Mouse (Mus musculus) limb, embryonic 14.5 days (tissue): ENCODE measurements around the gene Crtac1. TPM values are rescaled to one million over a fixed set of nuclear protein-coding genes. Genes with fewer than 3 reads are reported as not detected.
A peak's percentile ranks its signal among the peaks of the same experiment; 100 is the strongest.

Experiments
- ATAC-seq: fragments of 200-750 bp; cut with Nextera tagmentation; 2 replicates; pipeline ENCODE4 v1.8.0; 2017; ENCODE audit warnings: low read depth, moderate number of reproducible peaks, moderate TSS enrichment; ENCODE audit not compliant: low FRiP score
- DNase-seq: peaks from one replicate; pipeline ENCODE4 v3.0.0-alpha.2; 2015; ENCODE audit warnings: low spot score
- H3K27ac ChIP-seq: fragments of 300-500 bp; sonication (generic); replicated peaks from 2 replicates; pipeline ENCODE4 v1.5.1; 2014; ENCODE audit warnings: low read depth, mild to moderate bottlenecking, low read length, moderate library complexity, mixed read lengths
- H3K27me3 ChIP-seq: fragments of 300-500 bp; sonication (generic); 2 replicates; pipeline ENCODE4 v1.6.1; 2014; ENCODE audit warnings: low read length, mixed read lengths; ENCODE audit not compliant: control insufficient read depth, insufficient read depth
- H3K36me3 ChIP-seq: fragments of 300-500 bp; sonication (generic); 2 replicates; pipeline ENCODE4 v1.6.1; 2014; ENCODE audit warnings: mild to moderate bottlenecking, low read length, moderate library complexity, mixed read lengths; ENCODE audit not compliant: control insufficient read depth, insufficient read depth
- H3K4me1 ChIP-seq: fragments of 300-500 bp; sonication (generic); 2 replicates; pipeline ENCODE4 v1.6.1; 2014; ENCODE audit warnings: antibody characterized with exemption, low read length, mixed read lengths; ENCODE audit not compliant: control insufficient read depth, insufficient read depth
- H3K4me2 ChIP-seq: fragments of 300-500 bp; sonication (generic); replicated peaks from 2 replicates; pipeline ENCODE4 v1.6.1; 2014; ENCODE audit warnings: low read depth, mild to moderate bottlenecking, low read length, moderate library complexity; ENCODE audit not compliant: severe bottlenecking
- H3K4me3 ChIP-seq: fragments of 300-500 bp; sonication (generic); replicated peaks from 2 replicates; pipeline ENCODE4 v1.5.1; 2014; ENCODE audit warnings: low read length
- H3K9ac ChIP-seq: fragments of 300-500 bp; sonication (generic); 2 replicates; pipeline ENCODE4 v1.6.1; 2014; ENCODE audit warnings: mild to moderate bottlenecking, low read depth, low read length, moderate library complexity; ENCODE audit not compliant: severe bottlenecking
- H3K9me3 ChIP-seq: fragments of 300-500 bp; sonication (generic); 2 replicates; pipeline ENCODE4 v1.6.1; 2016; ENCODE audit warnings: low read length; ENCODE audit not compliant: control insufficient read depth
- POLR2A ChIP-seq: fragments of 200-500 bp; IDR thresholded peaks from 2 replicates; pipeline ENCODE4 v1.8.0; 2012; ENCODE audit warnings: inconsistent platforms, mild to moderate bottlenecking, moderate library complexity, borderline replicate concordance; ENCODE audit not compliant: insufficient read depth, insufficient read length; ENCODE audit errors: extremely low read depth
- WGBS: fragments of 180-500 bp; shearing (Covaris S2); extraction: QIAGEN DNeasy Blood & Tissue Kit; methylation state at CpG from one replicate; pipeline ENCODE4 v1.1.7; 2014; 5-methylcytosine and 5-hydroxymethylcytosine counted together
- polyA plus RNA-seq, 2 experiments: library from polyadenylated mRNA; depleted of rRNA in 1 of 2; stranded (reverse) in 1 of 2; unstranded in 1 of 2; fragments of >200 nt; fragmentation: Nextera tagmentation in 1 of 2; extraction: Ambion mirVana in 1 of 2; gene quantifications; 2 replicates each; pipeline versions ENCODE4 v1.2.1 to v1.2.3; 2012 to 2014

Gene Crtac1
- polyA plus RNA-seq, 2 experiments, result 3.1 to 3.4 TPM

DNA sequence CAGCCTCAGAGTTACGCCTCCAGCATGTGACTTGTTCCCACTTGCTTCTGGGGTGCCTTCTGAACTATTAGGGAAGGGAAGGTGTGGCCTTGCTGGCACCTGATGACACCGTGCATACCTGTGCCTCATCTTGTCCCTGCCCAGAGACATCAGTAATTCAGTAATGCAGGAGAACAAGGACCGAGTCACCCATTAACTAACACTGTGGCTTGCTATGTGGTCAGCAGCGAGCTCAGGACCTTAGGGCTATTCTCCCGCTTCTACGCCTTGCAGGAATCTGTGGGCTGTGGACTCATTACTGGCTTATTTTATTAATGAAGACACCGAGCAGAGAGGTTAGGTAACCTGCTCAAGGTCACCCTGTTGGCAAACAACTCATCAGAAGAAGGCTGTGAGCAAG, 21.0 kb upstream of the Crtac1 start:
- Histone ChIP-seq H3K4me2 (no peak overlapping the region), H3K27ac (no peak overlapping the region), H3K4me3 (no peak overlapping the region), H3K4me1 (no peaks in the 10 kb centered on the region), H3K36me3 (no peaks in the 10 kb centered on the region), H3K9ac (no peak overlapping the region), H3K9me3 (no peaks in the 10 kb centered on the region), H3K27me3 (no peaks in the 10 kb centered on the region)
- DNase-seq (no peak), ATAC-seq (no peak)
- 80% methylated on average over 7 of the region's 7 CpGs for WGBS
- no peak for TF ChIP-seq POLR2A

DNA sequence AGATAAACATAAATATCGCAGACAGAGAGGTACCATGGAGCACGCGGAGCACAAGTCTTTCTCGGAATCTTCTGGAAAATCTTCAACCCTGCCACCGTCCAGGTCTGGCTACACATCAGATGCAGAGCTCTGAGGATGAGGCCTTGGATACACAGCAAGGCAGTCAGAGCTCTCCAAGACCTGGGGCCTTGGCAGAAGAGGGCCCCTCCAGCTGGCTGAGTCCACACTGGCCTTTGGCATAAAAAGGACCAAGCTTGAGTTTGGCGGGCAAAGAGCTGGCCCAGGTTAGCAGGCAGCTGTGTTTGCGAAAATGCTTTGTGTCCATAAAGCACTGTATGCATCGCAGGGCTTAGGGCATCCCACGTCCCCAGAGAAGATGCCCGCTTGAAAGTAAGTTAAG, 17.0 kb upstream of the Crtac1 start:
- Histone ChIP-seq H3K27ac (no peak overlapping the region), H3K27me3 (no peaks in the 10 kb centered on the region), H3K4me1 (no peaks in the 10 kb centered on the region), H3K4me3 (no peak overlapping the region), H3K9me3 (no peaks in the 10 kb centered on the region), H3K9ac (no peak overlapping the region), H3K4me2 (no peak overlapping the region), H3K36me3 (no peaks in the 10 kb centered on the region)
- ATAC-seq (no peak), DNase-seq (no peak)
- TF ChIP-seq POLR2A, result no peak
- 90% methylated on average over 10 of the region's 10 CpGs for WGBS

GRCm38 (mm10) chr19:42443887-42444409, 12.4 kb upstream of the Crtac1 start:
- Histone ChIP-seq H3K4me2 (no peak overlapping the region), H3K9ac (no peak overlapping the region), H3K36me3 (no peaks in the 10 kb centered on the region), H3K9me3 (no peaks in the 10 kb centered on the region), H3K4me3 (no peak overlapping the region), H3K4me1 (no peaks in the 10 kb centered on the region), H3K27ac (no peak overlapping the region), H3K27me3 (no peaks in the 10 kb centered on the region)
- ATAC-seq, result no peak
- peak; percentile 49 for DNase-seq
- TF ChIP-seq POLR2A, result no peak
- WGBS, result 9% methylated on average over 3 of the region's 3 CpGs

DNA sequence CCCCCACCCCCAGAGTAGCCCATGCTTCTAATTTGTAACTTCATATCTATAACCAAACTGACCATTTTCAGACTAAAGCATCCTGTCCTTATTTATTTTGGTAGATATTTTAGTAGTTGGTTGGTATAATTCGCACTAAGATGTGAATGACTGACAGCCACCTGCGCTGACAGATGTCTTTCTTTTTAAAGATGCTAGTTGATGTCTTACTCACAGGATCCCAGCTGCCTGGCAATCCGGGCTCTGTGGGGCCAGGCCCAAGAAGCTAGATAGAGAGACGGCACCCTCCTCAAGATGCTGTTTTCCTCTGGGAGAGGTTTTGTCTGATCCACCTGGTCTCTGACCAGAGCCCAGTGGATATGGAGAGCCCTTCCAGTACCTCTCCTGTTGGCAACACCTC, 11.7 kb upstream of the Crtac1 start:
- no peak for ATAC-seq
- WGBS, result 72% methylated on average over 4 of the region's 4 CpGs
- Histone ChIP-seq H3K9ac (no peak overlapping the region), H3K9me3 (no peaks in the 10 kb centered on the region), H3K27me3 (no peaks in the 10 kb centered on the region), H3K4me3 (no peak overlapping the region), H3K4me1 (no peaks in the 10 kb centered on the region), H3K36me3 (no peaks in the 10 kb centered on the region), H3K27ac (no peak overlapping the region), H3K4me2 (no peak overlapping the region)
- no peak for TF ChIP-seq POLR2A
- no peak for DNase-seq

GRCm38 (mm10) chr19:42442246-42443197, 10.9 kb upstream of the Crtac1 start:
- Histone ChIP-seq H3K36me3 (no peaks in the 10 kb centered on the region), H3K9me3 (no peaks in the 10 kb centered on the region), H3K27ac (no peak overlapping the region), H3K4me1 (no peaks in the 10 kb centered on the region), H3K4me2 (no peak overlapping the region), H3K27me3 (no peaks in the 10 kb centered on the region), H3K9ac (no peak overlapping the region), H3K4me3 (no peak overlapping the region)
- ATAC-seq (no peak), DNase-seq (no peak)
- 28% methylated on average over 8 of the region's 8 CpGs for WGBS
- TF ChIP-seq POLR2A, result no peak
